Mouse (Mus musculus) adrenal gland, postnatal 36 days (tissue): ENCODE results near the gene Ppp1r16b. TPM values are rescaled to one million over a fixed set of nuclear protein-coding genes. Genes with fewer than 3 reads are reported as not detected.
A peak's percentile ranks its signal among the peaks of the same experiment; 100 is the strongest.
"Not testable (repeated sequence)": the region's sequence is repeated elsewhere in the genome, so short reads cannot be mapped to it uniquely, and the experiment has no call there.

ENCODE experiments used
- DNase-seq, 2 experiments: peaks; one replicate each; pipeline ENCODE4 v3.0.0; 2021; ENCODE audit warnings: mixed read lengths in 1 of 2
- total RNA-seq, 2 experiments: library from RNA; stranded (reverse); gene quantifications; 2 replicates each; pipeline ENCODE4 v1.2.3; 2021

Ppp1r16b gene
- total RNA-seq, 2 experiments from 2014 or later, result 8.8 to 14.1 TPM

DNA sequence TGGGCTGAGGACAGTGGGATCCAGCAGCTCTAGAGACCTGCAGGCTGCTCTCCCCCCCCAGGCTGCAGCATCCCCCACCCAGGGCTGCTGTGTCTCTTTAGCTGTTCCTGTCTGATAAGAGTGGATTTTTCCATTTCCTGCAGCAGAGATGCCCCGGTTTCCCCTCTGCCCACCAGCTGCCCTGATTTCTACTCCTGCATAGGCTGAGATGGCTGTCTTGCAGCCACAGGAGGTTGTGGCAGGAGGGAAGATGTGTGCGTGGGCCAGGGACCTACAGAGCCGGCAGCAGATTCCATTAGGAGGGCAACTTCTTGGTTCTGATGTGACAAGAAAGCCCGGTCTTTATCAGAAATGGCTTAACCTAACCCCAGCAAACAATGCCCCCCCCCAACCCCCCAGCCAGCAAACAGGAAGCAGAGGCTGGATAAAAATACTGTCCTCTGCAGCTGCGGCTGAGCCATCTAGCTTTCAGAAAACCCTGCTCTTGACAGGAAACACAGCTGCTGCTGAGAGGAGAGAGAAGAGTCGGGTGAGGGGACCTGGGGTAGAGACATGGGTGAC lies 57.9 kb downstream of the Ppp1r16b start:
- peak in 1 of 2 experiments; percentile 32 for DNase-seq

- no peak for DNase-seq
Measured at GRCm38 (mm10) chr2:158723806-158724205, 58.6 kb downstream of the Ppp1r16b start.

DNA sequence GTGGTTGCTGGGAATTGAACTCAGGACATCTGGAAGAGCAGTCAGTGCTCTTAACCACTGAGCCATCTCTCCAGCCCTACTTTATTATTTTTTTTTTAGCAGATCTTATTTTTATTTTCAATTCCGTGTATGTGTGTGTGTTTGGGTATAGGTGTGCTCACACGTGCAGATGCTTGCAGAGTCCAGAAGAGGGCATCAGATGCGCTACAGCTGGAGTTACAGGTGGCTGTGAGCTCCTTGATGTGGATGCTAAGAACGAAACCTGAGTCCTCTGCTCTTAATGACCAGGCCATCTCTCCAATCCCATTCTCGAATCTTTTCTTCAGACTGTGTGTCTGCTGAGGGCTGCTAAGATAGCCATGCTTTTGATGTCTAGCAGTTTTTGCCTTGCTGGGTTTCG lies 61.1 kb downstream of the Ppp1r16b start:
- no peak for DNase-seq

DNA sequence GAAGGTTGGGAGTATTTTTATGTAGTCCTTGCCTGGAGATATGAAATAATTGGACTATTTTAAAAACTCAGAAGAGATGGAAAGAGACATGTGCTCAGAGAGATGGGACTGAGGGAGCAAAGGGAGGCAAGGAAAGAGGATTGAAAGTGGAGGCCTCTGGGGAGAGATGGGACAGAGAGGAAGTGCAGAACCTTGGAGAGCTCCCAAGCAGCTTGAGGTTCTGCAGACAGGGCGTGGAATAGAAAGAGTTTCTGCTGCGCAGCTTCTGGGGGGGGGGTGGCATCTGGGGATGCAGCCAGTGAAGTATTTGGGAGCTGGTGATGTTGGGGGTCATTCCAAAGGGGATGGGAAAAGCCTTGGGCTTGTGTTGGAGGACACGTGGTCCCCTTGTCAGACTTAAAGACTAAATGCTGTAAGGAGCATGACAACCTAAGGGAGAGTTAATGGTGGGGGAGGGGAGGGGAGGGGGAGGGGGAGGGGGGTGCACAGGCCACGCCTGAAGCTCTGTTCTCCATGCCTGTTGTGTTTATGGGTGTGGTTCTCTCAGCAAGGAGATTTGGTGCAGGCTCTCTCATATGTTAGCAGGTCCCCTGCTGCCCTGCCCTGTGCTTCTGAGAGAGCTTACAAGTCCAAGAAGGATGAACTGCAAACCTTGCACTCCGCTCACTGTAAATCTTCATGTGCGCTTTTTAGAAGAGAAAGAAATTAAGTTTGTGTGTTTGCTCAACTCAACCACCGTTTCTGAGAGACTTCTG lies 63.0 kb downstream of the Ppp1r16b start:
- peak in 1 of 2 experiments; percentile 37 for DNase-seq

GRCm38 (mm10) chr2:158730896-158731295 lies 65.7 kb downstream of the Ppp1r16b start:
- DNase-seq, result no peak

GRCm38 (mm10) chr2:158732521-158732920 lies 67.3 kb downstream of the Ppp1r16b start:
- no peak for DNase-seq

DNA sequence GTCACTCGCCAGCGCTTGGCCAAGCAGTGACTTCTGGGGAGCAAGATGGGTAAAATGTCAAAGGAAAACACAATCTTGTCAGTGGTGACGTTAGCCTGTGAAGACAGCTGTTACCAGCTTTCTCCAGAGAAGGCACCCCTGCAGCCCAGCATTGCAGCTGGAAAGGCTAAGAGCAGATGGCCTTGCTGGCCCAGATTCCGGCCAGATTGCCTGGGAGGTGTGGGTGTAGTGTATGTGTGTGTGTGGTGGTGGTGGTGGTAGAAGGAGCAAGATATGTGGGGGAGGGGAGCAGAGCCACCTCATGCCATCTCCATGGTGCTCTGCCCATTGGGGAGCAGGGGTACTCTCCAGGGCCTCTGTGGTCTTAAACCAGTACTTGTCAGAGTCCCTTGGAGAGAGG lies 67.9 kb downstream of the Ppp1r16b start:
- no peak for DNase-seq

DNA sequence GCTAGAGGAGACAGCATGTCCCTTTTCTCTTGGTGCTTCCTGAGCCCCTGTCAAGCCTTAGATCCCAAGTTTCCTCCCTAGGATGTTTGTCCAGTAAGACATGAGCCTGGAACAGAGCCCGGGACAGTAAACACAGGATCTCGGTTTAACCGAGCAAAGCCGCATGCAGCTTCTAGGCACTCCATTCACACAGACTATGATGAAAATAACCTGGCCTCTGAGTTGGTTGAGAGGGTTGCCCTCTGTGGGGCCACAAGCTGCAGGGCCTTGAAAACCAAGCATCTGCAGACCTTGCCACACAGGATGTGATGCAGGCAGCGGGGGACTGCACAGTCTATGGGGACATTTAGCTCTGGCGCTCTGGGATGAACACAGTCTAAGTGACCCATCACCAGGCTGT lies 68.7 kb downstream of the Ppp1r16b start:
- DNase-seq, result no peak

DNA sequence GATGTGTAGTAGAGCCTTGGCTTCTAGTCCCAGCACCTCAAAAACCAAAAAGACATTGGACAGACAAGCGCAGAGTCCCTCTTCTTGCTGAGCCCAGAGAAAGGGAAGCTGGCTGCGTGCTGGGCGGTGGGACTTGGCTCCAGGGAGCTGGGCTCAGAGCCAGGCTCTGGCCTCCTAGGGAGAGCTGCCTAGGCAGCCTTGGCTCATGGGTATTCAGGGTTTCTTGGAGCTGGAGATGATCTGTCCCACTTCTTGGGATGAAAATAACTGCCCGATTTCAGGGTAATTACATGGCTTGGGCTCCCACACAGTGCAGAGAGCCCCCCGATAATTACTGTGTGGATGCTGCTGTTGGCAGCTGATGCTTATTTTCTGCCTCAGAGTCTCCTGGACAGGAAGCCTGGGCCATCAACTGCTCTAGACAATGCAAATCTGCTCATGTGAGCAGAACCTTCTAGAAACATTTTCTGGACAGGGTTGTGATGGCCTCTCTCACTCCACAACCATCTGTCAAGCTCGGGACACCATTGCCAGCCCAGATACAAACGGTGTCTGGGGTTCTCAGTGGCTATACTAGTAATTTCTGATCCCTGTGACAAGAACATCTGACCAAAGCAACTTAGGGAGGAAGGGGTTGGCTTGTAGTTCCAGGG lies 69.4 kb downstream of the Ppp1r16b start:
- peak; percentile 54 to 66 for DNase-seq

- no peak for DNase-seq
Measured at GRCm38 (mm10) chr2:158735340-158735739, 70.1 kb downstream of the Ppp1r16b start.

GRCm38 (mm10) chr2:158736247-158736646 lies 71.0 kb downstream of the Ppp1r16b start:
- DNase-seq, result not testable (repeated sequence)

- no peak for DNase-seq
Measured at GRCm38 (mm10) chr2:158738591-158738990, 73.4 kb downstream of the Ppp1r16b start.

DNA sequence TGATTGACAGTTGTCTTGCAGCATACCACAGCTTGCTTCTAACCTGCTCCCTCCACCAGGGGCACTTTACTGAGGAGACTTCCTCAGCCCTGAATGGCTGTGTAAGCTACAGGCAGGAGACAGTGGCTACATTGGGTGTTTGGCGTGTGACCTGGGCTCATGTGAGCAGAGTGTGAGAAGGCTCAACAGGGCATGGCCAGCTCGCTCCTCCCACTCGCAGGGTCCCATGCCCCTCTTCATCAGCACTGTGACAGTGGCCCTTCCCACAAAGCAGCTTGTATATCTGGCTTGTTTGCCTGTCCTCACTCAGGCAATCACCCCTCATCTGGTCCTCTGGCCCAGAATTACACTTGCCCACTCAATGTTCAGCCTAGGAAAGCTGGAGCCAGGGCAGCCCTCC lies 73.9 kb downstream of the Ppp1r16b start:
- no peak for DNase-seq

DNA sequence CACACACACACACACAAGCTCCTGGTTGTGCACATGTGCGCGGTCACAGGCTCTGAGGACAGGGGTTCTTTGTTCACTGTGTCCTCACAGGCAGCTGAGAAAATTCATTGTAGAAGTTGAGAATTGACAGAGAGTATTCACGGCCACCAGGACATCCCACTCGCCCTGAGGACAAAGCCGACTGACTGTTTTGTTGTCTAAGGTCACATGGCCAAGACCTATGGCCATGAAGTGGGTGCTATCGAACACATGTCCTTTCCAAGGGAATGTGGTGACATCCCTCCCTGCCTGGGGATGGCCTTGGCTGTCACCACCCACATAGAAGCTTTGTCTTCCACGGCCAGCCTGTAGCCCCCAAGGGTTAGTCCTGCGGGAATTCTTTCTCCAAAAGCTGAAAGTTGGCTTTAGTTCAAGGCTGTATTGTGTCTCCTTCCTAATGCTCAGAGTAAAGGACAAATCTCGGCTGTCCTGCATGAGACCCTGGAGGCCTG lies 75.9 kb downstream of the Ppp1r16b start:
- peak; percentile 21 to 44 for DNase-seq

DNA sequence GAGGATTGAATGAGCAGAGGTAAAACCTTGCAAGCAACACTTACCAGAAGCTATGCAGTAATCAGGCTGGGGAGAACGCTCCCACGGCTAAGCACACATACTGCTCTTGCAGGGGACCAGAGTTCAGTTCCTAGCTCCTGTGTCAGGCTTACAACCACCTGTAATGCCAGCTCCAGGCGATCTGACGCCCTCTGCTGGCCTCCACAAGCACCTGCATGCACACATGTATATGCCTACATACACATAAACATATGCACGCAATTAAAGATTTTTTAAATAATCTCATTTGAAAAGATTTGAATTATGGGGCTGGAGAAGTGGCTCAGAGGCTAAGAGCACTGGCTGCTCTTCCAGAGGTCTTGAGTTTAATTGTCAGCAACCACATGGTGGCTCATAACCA lies 77.2 kb downstream of the Ppp1r16b start:
- DNase-seq, result no peak

DNA sequence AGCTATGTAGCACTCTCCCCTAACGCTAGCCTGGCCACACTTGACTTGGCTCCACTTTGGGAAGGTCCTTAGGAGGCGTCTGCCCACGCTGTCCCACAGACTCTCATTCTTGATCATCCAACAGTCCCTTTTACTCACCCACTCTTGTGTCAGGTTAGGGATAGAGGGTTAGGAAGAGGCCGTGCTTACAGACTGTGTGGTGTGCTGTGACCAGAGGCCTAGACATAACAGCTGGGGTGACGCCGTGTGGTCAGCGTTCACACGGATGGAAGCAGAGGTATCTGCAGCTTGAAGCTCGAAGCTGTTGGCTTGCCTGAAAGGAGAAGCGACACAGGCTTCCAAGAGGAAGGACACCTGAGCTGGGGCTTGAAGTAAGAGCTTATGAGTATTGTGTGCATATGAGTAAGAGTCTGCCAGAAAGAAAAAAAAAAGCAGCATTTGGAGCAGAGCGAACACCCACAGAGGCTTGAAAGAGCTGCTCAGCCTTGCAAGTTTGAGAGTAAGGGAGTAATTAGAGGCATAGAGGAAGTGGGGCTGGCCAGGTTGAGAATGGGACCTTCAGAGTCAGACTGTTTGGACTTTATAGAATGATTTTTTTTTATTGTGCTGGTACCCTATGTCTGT lies 78.4 kb downstream of the Ppp1r16b start:
- no peak for DNase-seq

GRCm38 (mm10) chr2:158745049-158745482 lies 79.9 kb downstream of the Ppp1r16b start:
- DNase-seq, result peak in 1 of 2 experiments; percentile 42

DNA sequence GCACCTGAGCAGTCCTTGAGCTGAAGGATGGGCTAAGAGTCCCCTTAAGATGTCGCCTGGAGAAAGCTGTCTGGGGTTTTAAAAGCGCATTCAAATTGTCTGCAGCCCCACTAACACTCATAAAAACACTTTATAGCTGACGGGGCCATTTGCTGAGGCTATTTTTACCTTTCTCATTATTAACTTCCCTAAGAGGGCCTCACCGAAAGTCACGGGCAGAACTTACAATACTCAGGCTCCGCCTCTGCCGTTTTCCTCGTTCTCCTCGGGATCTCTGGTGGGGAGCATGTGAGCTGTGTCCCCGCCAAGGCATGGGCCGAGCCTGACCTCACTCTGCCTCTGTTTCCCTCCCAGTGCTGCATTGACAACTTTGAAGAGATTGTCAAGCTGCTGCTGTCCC lies 81.0 kb downstream of the Ppp1r16b start:
- DNase-seq, result no peak

- DNase-seq, result no peak
Measured at GRCm38 (mm10) chr2:158749366-158749765, 84.2 kb downstream of the Ppp1r16b start.

DNA sequence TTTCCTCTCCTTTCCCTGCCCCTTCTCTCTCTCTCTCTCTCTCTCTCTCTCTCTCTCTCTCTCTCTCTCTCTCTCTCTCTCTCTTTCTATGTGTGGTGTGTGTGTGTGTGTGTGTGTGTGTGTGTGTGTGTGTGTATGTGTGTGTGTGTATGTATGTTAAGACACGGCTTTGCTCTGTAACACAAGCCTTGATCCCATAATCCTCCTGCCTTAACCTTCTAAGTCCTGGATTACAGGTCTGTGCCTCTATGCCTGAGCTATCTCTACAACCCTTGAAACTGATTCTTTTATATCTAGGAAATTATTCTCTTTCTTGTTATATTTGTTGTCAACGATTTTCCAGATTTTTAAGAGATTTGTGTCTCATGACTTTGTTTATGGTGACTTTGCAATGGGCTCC lies 95.0 kb downstream of the Ppp1r16b start:
- DNase-seq, result no peak

DNA sequence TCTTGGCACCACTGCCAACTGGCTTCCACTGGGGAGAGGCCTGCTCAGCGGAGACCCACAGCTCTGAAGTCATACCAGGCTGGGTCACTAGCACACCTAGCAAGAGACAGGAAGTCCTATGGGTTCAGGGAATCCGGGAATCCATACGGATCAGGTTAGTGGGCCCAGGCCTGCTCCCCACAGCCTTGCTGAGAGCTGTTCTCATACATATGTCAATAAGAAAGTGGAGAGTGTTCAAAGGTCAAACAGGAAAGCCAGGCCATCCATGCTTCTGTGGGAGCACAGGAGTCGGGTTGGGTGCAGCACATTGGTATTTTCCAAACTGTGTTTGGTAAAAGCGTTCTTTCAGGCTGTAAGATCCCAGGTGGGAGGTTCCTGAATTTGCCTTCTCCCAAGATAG lies 97.1 kb downstream of the Ppp1r16b start:
- no peak for DNase-seq

GRCm38 (mm10) chr2:158767742-158768339 lies 102.6 kb downstream of the Ppp1r16b start, which contains the start of gene Fam83d:
Gene Fam83d, plus strand, starts transcription at chr2:158768093.
- peak; percentile 96 to 97 for DNase-seq
